Mouse (Mus musculus): ENCODE results near the gene Rnf183. TPM values are rescaled to one million over a fixed set of nuclear protein-coding genes. Genes with fewer than 3 reads are reported as not detected.

Rnf183 gene
- total RNA-seq, 2 experiments from 2014 or later, result not detected

GRCm38 (mm10) chr4:62430678-62431077 is 4.4 kb downstream of the Rnf183 start:
- DNase-seq, result no peak

DNA sequence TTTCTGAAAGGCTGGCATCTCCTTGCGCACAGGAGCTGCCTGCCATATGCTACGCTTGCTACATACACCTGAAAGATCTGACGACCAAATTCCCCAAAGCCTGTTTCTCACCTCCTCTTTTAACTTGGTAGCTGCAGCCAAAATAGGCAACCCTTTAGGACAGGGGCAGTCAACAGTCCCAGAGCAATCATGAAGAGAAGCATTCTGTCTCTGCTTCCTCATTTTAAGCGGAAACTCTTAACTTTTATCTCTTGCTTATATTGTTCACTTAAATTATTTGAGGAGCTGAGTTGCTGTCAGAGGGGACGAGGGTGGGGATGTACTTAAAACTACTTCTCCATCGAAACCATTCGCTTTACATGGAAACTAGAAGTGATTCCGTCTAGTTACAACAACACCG is 5.4 kb downstream of the Rnf183 start:
- DNase-seq, result no peak

- peak; percentile 8 for DNase-seq
Observed at GRCm38 (mm10) chr4:62427978-62428758, 6.9 kb downstream of the Rnf183 start.

DNA sequence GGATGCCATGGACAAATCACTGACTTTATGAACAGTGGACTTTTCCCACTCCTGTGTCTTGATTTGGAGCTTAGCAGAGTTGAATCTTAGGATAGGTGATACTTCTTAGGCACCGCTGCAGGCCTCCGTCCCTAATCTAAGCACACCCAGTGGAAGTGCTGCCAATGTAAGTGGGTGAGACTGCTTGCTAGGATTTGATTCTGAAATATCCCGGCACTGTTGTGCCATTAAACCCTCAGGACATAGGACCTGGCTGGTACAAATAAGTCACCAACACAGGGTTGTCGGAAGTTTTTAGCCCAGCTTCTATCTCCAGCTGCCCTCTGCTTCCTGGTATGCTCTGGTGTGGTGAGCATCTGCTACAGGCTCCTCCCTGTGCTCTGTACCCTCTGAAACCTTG is 9.2 kb downstream of the Rnf183 start:
- DNase-seq, result no peak

GRCm38 (mm10) chr4:62419091-62419490 is 16.0 kb downstream of the Rnf183 start:
- no peak for DNase-seq

- no peak for DNase-seq
Observed at GRCm38 (mm10) chr4:62418448-62418847, 16.6 kb downstream of the Rnf183 start.

- DNase-seq, result peak; percentile 62
Observed at GRCm38 (mm10) chr4:62411606-62412005, 23.4 kb downstream of the Rnf183 start.

- no peak for DNase-seq
Observed at GRCm38 (mm10) chr4:62410325-62410724, 24.7 kb downstream of the Rnf183 start.

DNA sequence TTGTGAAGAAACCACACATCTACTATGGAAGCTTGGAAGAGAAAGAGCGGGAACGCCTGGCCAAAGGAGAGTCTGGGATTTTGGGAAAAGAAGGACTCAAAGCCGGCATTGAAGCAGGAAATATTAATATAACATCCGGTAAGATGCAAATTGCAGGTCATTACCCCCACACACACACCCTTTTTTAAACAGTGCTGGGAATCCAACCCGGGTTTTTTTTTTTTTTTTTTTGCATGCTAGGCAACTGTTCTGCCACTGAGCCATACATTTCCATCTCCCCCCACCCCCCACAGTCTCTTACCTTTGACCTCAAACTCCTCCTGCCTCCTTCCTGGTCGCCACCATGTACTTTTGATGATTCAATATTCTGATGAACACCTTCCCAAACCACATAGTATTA is 25.4 kb downstream of the Rnf183 start:
- no peak for DNase-seq

GRCm38 (mm10) chr4:62408601-62409282 is 26.3 kb downstream of the Rnf183 start, which contains the start of the genes Cdc26 and Prpf4:
Gene Cdc26 (minus strand): TSS chr4:62408642.
Gene Prpf4 (plus strand): TSS chr4:62408797.
- peak; percentile 96 for DNase-seq

DNA sequence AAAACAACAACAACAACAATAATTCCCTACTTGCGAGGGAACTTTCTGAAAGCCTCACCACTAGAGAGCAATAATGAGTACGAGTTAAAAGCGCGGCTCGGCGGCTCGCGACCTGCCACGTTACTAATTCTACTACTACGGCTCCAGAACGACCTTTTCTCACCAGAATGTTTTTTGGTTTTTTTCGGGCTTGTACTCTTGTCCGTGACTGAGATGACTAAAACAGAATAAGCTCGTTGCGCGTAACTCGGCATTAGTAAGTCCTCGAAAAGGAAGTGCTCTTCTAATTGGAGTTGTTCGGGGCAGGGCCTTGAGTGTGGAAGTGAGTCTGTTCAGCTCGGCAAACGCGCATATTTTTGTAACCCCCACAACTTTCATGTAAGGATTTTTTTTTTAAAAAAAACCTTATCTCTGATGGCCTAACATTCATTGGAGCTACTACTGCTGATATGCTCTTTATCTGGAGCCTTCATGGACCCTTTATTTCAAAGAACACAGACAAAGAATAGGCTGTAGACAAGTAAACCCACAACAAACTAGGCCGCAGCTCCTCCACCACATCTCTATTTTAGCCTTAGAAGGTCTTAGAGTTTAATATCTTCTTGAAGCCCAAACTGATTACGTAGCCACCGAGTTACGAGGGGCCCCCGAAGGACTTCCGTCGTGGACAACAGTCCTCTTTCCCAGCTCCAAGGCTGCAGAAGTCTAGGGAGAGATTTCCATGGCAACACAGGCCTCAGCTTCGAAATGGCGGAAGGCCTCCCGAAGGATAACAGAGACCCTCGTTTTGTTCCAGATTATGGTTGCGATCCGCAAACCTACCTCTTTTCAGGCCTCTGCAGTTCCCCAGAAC is 27.1 kb downstream of the Rnf183 start:
- peak; percentile 71 for DNase-seq

GRCm38 (mm10) chr4:62406133-62406532 is 28.9 kb downstream of the Rnf183 start:
- no peak for DNase-seq

DNA sequence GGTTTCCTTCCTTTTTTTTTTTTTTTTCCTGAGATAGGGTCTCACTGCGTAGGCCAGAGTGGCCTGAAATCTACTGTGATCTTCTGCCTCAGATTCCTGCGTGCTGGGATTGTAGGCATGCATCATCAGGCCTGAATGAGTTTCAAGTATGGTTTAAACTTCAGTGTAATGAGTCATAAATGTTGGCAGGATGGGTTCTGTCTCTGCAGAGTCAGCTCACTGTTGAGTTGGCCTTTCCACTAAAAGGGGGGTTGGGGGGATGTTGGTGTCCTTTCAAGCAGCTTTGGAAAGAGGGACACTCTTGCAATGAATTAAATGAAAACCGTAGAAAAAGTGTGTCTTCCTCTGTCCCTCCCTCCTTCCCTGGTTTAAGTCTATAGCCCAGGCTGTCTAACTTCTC is 36.1 kb downstream of the Rnf183 start:
- DNase-seq, result peak; percentile 46

- no peak for DNase-seq
Observed at GRCm38 (mm10) chr4:62397616-62398365, 37.3 kb downstream of the Rnf183 start.

DNA sequence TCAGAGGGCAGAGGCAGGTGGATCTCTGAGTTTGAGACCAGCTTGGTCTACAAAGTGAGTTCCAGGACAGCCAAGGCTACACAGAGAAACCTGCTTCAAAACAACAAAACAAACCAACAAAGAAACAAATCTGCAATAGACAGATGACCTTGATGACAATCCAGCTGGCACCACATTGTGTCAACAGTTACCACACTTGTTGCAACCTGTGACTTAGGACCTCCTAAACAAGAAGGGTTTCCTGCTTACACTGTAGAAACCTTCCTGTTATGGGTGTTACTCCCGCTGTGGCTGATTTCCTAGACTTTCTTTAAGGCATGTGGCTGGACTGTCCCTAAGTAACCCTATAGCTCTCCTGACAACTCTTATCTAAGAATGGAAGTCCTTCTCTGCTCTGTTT is 39.2 kb downstream of the Rnf183 start:
- DNase-seq, result peak; percentile 43

DNA sequence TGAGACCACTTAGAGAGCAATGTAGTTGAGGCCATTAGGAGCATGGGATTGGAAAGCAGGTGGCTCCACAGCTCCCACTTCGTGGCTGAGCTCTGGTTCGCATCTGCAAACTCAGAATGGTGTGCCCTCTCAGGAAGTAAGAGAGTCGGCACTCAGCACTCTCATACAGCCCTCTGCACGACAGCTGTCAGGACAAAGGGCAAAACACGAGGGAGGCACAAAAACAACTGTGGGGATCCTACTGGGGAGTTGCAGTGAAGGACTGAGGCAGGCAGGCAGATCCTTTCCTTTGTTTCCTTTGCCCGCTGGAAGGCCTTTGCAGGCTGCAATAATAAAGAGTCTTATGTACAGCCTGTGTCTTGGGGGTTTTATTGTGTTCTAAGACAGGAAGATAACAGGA is 41.6 kb downstream of the Rnf183 start:
- no peak for DNase-seq

DNA sequence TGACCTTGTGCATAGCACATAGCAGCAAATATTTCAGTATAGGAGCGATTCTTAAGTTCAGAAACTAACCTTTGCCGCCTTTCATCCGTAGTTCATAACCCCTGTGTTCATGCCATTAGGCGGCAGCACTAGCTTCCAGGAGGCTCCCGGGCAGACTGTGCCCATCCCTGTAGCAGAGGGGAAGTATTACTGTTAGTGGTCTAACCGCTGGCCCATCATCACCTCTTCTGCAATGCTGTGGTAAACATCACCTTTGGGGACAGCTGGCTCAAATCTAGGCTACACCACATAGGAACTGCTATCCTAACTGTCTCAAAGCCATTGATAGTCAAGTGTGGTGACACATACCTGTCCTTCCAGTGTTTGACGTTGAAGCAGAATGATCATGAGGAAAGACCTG is 43.2 kb downstream of the Rnf183 start:
- DNase-seq, result no peak

GRCm38 (mm10) chr4:62389592-62390512 is 45.2 kb downstream of the Rnf183 start:
- DNase-seq, result no peak

DNA sequence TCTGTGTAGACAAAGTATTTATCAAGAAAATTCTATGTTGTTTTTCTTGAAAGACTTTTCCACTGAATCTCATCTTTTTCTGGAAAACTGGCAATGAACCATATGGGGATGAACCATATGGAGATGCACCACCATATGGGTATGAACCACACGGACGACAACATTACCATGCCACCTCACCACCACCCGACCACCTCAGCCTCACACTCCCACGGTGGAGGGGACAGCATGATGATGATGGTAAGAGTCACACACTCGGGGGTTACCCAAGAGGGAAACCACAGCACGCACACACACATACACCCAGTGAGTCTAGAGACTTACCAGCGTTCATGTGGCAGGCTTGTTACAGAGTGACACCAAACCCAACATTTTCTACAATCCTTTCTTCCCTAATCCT is 49.6 kb downstream of the Rnf183 start:
- no peak for DNase-seq

GRCm38 (mm10) chr4:62384159-62384558 is 50.9 kb downstream of the Rnf183 start:
- DNase-seq, result no peak

GRCm38 (mm10) chr4:62383752-62384151 is 51.3 kb downstream of the Rnf183 start:
- no peak for DNase-seq

All from adrenal gland, postnatal 10 days (tissue).